Mouse (Mus musculus): ENCODE data around the gene Arhgap28. TPM values are rescaled to one million over a fixed set of nuclear protein-coding genes. Genes with fewer than 3 reads are reported as not detected.
A peak's percentile ranks its signal among the peaks of the same experiment; 100 is the strongest.

Gene Arhgap28
- total RNA-seq, 2 experiments from 2014 or later: 0.65 to 0.86 TPM

- no peak for DNase-seq (ENCODE audit: extremely low spot score in 1 of 2, low spot score in 2 of 2)
- intact Hi-C loops (cut with DNase I): no loop called here
- TF ChIP-seq CTCF (IDR thresholded peaks at IDR 0.05): no peak
- Histone ChIP-seq H3K4me3 (no peak overlapping the region), H3K27ac (no peak overlapping the region)
These were observed 18.4 kb downstream of the Arhgap28 start for GRCm38 (mm10) chr17:67985532-67985931.

- TF ChIP-seq CTCF (IDR thresholded peaks at IDR 0.05): no peak
- no peak for DNase-seq (ENCODE audit: extremely low spot score in 1 of 2, low spot score in 2 of 2)
- H3K4me3 ChIP-seq: no peak overlapping the region
These were observed 23.3 kb downstream of the Arhgap28 start for GRCm38 (mm10) chr17:67980573-67980972.

GRCm38 (mm10) chr17:67979248-67979647 is 24.7 kb downstream of the Arhgap28 start:
- H3K4me3 ChIP-seq: no peak overlapping the region
- H3K27ac ChIP-seq: no peak overlapping the region
- intact Hi-C loops (cut with DNase I): no loop called here

More at GRCm38 (mm10) chr17:67980573-67980972, 23.3 kb downstream of the Arhgap28 start:
- intact Hi-C loops (cut with DNase I): no loop called here
- H3K27ac ChIP-seq: no peak overlapping the region

GRCm38 (mm10) chr17:67978786-67979185 is 25.1 kb downstream of the Arhgap28 start:
- Histone ChIP-seq H3K27ac (no peak overlapping the region), H3K4me3 (no peak overlapping the region)
- DNase-seq (ENCODE audit: extremely low spot score in 1 of 2, low spot score in 2 of 2): peak in 1 of 2 experiments; percentile 16
- TF ChIP-seq CTCF (IDR thresholded peaks at IDR 0.05): no peak
- intact Hi-C loops (cut with DNase I): no loop called here

More at GRCm38 (mm10) chr17:67979248-67979647, 24.7 kb downstream of the Arhgap28 start:
- TF ChIP-seq CTCF (IDR thresholded peaks at IDR 0.05): no peak
- no peak for DNase-seq (ENCODE audit: extremely low spot score in 1 of 2, low spot score in 2 of 2)

GRCm38 (mm10) chr17:67976465-67976864 is 27.5 kb downstream of the Arhgap28 start:
- Histone ChIP-seq H3K4me3 (no peak overlapping the region), H3K27ac (no peak overlapping the region)
- DNase-seq (ENCODE audit: extremely low spot score in 1 of 2, low spot score in 2 of 2): no peak
- no peak for TF ChIP-seq CTCF (IDR thresholded peaks at IDR 0.05)
- intact Hi-C loops (cut with DNase I): no loop called here

- H3K4me3 ChIP-seq: no peak overlapping the region
- no peak overlapping the region for H3K27ac ChIP-seq
- no peak for DNase-seq (ENCODE audit: extremely low spot score in 1 of 2, low spot score in 2 of 2)
- TF ChIP-seq CTCF (IDR thresholded peaks at IDR 0.05): no peak
- intact Hi-C loops (cut with DNase I): no loop called here
These were observed 27.9 kb downstream of the Arhgap28 start for GRCm38 (mm10) chr17:67976027-67976426.

- TF ChIP-seq CTCF (IDR thresholded peaks at IDR 0.05): no peak
- Histone ChIP-seq H3K4me3 (no peak overlapping the region), H3K27ac (no peak overlapping the region)
- intact Hi-C loops (cut with DNase I): no loop called here
- DNase-seq (ENCODE audit: extremely low spot score in 1 of 2, low spot score in 2 of 2): no peak
These were observed 29.2 kb downstream of the Arhgap28 start for GRCm38 (mm10) chr17:67974679-67975078.

- DNase-seq (ENCODE audit: extremely low spot score in 1 of 2, low spot score in 2 of 2): no peak
- Histone ChIP-seq H3K27ac (no peak overlapping the region), H3K4me3 (no peak overlapping the region)
- intact Hi-C loops (cut with DNase I): no loop called here
- TF ChIP-seq CTCF (IDR thresholded peaks at IDR 0.05): no peak
These were observed 36.9 kb downstream of the Arhgap28 start for GRCm38 (mm10) chr17:67966853-67967540.

- Histone ChIP-seq H3K4me3 (no peak overlapping the region), H3K27ac (no peak overlapping the region)
- intact Hi-C loops (cut with DNase I): no loop called here
- no peak for TF ChIP-seq CTCF (IDR thresholded peaks at IDR 0.05)
- no peak for DNase-seq (ENCODE audit: extremely low spot score in 1 of 2, low spot score in 2 of 2)
These were observed 41.1 kb downstream of the Arhgap28 start for GRCm38 (mm10) chr17:67962858-67963257.

GRCm38 (mm10) chr17:67962020-67962419 is 41.9 kb downstream of the Arhgap28 start:
- intact Hi-C loops (cut with DNase I): no loop called here
- peak; percentile 13 to 17 for DNase-seq (ENCODE audit: extremely low spot score in 1 of 2, low spot score in 2 of 2)
- TF ChIP-seq CTCF (IDR thresholded peaks at IDR 0.05): no peak
- H3K27ac ChIP-seq: no peak overlapping the region
- H3K4me3 ChIP-seq: no peak overlapping the region

- no peak for DNase-seq (ENCODE audit: extremely low spot score in 1 of 2, low spot score in 2 of 2)
- no peak overlapping the region for H3K4me3 ChIP-seq
- TF ChIP-seq CTCF (IDR thresholded peaks at IDR 0.05): no peak
- H3K27ac ChIP-seq: no peak overlapping the region
- intact Hi-C loops (cut with DNase I): no loop called here
These were observed 45.0 kb downstream of the Arhgap28 start for GRCm38 (mm10) chr17:67958909-67959308.

GRCm38 (mm10) chr17:67957603-67958002 is 46.3 kb downstream of the Arhgap28 start:
- Histone ChIP-seq H3K27ac (no peak overlapping the region), H3K4me3 (no peak overlapping the region)
- no peak for DNase-seq (ENCODE audit: extremely low spot score in 1 of 2, low spot score in 2 of 2)
- TF ChIP-seq CTCF (IDR thresholded peaks at IDR 0.05): no peak
- intact Hi-C loops (cut with DNase I): no loop called here

All from left cerebral cortex, adult 2 months (tissue).